Mouse (Mus musculus): ENCODE results near the gene Ovol2.
"Not testable (repeated sequence)": the region's sequence is repeated elsewhere in the genome, so short reads cannot be mapped to it uniquely, and the experiment has no call there.

Gene Ovol2

GRCm38 (mm10) chr2:144331401-144332302 lies at the start of gene Ovol2:
Gene Ovol2, minus strand, starts transcription at chr2:144332146.
- no peak for DNase-seq

- DNase-seq, result no peak
Measured at GRCm38 (mm10) chr2:144381741-144382140, 49.8 kb upstream of the Ovol2 start.

DNA sequence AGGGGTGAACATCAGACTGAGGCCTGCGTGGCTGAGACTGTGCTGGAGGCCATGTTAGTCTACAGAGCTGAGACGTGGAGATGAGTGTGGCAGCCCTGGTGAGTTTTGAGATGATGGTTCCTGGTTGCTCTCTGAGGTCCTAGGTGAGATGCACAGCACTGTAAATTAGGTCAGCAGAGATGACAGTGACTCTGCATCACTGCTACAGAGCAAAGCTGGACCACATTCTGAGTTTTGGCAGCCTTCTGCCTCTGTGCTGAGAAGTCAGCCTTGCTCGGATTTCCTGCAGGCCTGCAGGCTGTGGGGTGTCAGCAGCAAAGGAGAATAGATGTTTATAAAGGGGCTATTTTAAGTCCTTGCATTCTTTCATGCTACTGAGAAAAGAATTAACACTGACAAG lies 49.3 kb upstream of the Ovol2 start:
- no peak for DNase-seq

- DNase-seq, result no peak
Measured at GRCm38 (mm10) chr2:144375063-144375703, 43.2 kb upstream of the Ovol2 start.

DNA sequence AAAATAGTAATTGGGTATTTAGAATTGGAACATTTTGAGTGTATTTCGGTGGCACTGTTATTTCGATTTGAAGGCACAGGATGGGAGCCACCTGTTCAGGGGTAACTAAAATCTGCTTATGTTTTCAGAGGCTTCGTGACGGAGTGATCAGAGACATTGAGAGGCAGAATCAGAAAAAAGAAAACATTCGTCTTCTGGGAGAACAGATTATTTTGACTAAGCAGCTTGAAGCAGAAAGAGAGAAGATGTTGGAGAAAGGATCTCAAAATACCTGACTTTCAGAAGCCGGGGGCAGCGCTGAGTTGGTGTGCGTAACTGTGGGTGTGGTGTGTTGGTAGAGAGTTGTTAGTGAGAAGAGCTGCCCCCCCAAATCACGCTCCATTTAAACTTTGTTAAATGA lies 41.1 kb upstream of the Ovol2 start:
- DNase-seq, result no peak

DNA sequence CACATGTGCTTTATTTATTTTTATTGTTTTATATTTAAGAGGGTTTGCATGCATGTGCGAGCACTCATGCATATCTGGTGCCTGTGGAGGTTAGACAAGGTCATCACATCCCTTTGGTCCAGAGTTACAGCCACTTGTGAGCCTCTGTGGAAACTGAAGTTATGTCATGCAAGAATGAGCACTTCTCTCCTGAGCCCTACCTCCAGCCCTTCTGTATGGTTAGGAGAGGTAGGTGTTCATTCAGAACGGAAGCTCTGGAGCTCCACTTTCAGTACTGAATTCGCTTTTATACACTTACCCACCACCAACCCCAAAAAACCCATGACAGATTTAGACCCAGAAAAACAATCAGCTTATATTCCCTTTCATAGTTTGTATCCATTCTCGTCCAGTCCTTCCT lies 39.6 kb upstream of the Ovol2 start:
- DNase-seq, result no peak

- DNase-seq, result no peak
Measured at GRCm38 (mm10) chr2:144369511-144369910, 37.6 kb upstream of the Ovol2 start.

DNA sequence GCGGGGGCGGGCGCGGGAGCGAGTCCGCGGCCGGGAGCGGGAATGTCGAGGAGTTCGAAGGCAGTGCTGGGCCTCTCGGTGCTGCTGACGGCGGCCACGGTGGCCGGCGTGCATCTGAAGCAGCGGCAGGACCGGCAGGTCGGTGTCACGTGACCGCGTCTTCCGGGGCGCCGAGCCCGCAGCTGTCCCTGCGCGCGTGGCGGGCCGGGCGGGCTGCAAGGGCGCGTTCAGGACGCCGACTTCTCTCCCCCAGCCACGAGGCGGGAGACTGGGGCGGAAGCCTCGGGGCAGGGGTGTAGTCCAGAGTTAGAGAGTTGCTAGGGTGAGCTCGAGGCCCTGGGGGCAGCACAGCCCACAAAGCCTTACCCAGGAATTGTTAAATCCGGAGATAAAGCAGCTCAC lies 37.1 kb upstream of the Ovol2 start:
- peak in 1 of 2 experiments; percentile 75 for DNase-seq

GRCm38 (mm10) chr2:144368400-144369019 lies 36.6 kb upstream of the Ovol2 start, which contains the start of the genes Kat14 and Pet117:
Gene Kat14, plus strand, starts transcription at chr2:144368983.
Gene Pet117, plus strand, starts transcription at chr2:144368996.
- DNase-seq, result peak; percentile 87 to 95

GRCm38 (mm10) chr2:144352843-144353242 lies 20.9 kb upstream of the Ovol2 start:
- DNase-seq, result no peak

- DNase-seq, result no peak
Measured at GRCm38 (mm10) chr2:144348525-144348924, 16.6 kb upstream of the Ovol2 start.

DNA sequence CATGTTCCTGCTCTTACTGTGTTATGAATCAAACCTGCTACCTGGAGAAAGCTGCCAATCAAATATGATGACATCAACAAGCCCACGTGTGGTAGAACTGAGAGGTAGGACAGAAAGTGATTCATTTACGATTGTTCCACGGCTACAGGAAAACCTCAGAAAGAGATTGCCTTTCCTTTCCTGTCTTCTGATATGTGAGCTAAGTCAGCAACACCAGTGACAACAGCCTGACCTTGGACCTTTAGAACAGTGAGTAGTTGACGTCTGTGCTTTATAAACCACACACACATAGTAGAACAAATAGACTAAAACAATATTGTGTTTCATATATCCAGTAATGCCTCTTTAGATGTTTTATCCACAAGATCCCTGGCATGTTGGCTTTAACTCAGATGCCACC lies 11.2 kb upstream of the Ovol2 start:
- no peak for DNase-seq

- not testable (repeated sequence) for DNase-seq
Measured at GRCm38 (mm10) chr2:144338149-144338548, 6.2 kb upstream of the Ovol2 start.

GRCm38 (mm10) chr2:144337701-144338100 lies 5.8 kb upstream of the Ovol2 start:
- no peak for DNase-seq

DNA sequence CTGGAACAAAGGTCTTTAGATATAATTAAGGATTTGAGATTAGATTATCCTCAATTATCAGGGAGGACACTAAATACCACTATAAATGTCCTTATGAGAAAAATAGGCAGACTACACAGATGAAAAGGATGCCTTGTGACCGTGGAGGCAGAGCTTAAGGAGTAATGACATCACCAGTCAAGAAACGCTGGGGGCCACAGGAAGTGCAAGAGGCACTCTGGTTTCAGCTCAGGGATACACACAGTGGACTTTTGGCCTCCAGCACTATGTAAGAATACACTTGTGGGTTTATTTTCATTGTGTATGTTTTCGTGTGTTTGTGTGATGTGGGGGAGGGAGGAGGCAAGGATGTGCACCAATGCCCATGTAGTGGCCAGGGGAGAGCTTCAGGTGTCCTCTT lies 5.3 kb upstream of the Ovol2 start:
- no peak for DNase-seq

- DNase-seq, result no peak
Measured at GRCm38 (mm10) chr2:144333138-144333842, 1.3 kb upstream of the Ovol2 start.

- DNase-seq, result no peak
Measured at GRCm38 (mm10) chr2:144332486-144332885, 540 bp upstream of the Ovol2 start.

DNA sequence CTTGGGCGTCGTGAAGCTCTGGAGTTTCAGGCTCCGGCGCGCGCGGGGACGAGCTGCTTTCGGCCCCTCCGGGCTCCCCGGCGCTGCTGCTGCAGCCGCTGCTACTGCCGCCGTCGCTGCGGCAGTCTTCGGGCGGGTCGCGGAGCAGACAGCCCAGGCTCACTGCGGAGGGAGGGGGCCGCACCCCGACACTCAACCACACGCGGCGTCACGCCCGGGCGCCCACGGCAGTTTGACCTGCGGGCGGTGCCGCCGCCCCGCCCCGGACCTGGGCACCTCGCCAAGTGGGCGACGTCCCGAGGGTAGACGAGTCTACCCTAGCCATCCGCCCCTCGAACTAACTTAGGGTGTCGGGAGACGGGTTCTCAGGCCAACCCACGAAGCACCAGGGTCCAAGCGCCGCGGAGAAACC lies 980 bp downstream of the Ovol2 start:
- peak in 1 of 2 experiments; percentile 6 for DNase-seq

GRCm38 (mm10) chr2:144330352-144330959 lies 1.5 kb downstream of the Ovol2 start:
- peak in 1 of 2 experiments; percentile 13 for DNase-seq

DNA sequence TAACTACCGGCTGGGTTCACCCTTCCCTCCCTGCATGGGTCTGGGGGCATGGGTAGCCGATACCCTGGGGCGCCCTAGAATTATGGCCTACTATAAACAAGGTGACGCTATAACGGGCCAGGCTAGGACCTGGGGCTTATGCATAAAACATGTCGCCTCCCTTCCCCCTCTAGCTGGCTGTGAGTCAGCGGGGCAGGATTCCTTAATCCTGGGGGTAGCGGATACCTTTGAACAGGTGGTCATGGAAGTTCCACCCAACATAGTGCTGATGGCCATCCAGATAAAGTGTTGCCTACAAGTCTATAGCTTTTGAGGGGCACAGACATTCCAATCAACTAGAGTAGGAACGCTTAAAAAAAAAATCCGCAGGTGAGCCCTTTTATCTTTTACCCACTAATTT lies 2.0 kb downstream of the Ovol2 start:
- DNase-seq, result no peak

DNA sequence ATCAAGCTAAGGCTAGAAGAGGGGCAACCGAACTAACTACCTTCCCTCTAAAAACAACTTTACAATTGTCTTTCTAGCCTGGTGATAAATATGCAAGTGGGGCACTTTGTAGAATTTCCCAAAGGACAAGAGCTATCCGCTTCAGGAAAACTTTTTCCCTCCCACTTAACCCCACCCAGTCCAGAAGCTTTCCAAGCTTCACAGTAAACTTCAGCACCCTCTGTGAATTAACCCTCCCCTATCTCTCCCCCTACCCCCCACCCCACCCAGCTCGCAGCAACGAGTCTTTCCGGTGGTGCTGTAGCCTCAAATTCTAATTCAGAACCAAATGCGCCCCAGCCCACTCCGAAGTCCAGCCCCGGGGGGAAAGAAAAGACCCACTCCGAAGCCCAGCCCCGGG lies 2.5 kb downstream of the Ovol2 start:
- no peak for DNase-seq

GRCm38 (mm10) chr2:144324218-144324617 lies 7.7 kb downstream of the Ovol2 start:
- no peak for DNase-seq
